Mouse (Mus musculus) neural tube, embryonic 14.5 days (tissue): ENCODE data around the gene Wscd1. TPM values are rescaled to one million over a fixed set of nuclear protein-coding genes. Genes with fewer than 3 reads are reported as not detected.
"Not testable (repeated sequence)": the region's sequence is repeated elsewhere in the genome, so short reads cannot be mapped to it uniquely, and the experiment has no call there.

ENCODE experiments used
- ATAC-seq: fragments of 200-750 bp; cut with Nextera tagmentation; 2 replicates; pipeline ENCODE4 v1.8.0; 2017; ENCODE audit warnings: low read depth, mild to moderate bottlenecking, moderate TSS enrichment, moderate library complexity
- H3K27ac ChIP-seq: fragments of 300-500 bp; sonication (generic); 2 replicates; pipeline ENCODE4 v1.5.1; 2014; ENCODE audit warnings: low read depth, mild to moderate bottlenecking, control low read depth, low read length, moderate library complexity, mixed read lengths
- H3K27me3 ChIP-seq: fragments of 300-500 bp; sonication (generic); 2 replicates; pipeline ENCODE4 v1.6.1; 2014; ENCODE audit warnings: low read length; ENCODE audit not compliant: control insufficient read depth, insufficient read depth
- H3K36me3 ChIP-seq: fragments of 300-500 bp; sonication (generic); 2 replicates; pipeline ENCODE4 v1.6.1; 2014; ENCODE audit warnings: low read length, mixed read lengths; ENCODE audit not compliant: control insufficient read depth, insufficient read depth
- H3K4me1 ChIP-seq: fragments of 300-500 bp; sonication (generic); 2 replicates; pipeline ENCODE4 v1.6.1; 2014; ENCODE audit warnings: low read length; ENCODE audit not compliant: control insufficient read depth, insufficient read depth
- H3K4me2 ChIP-seq: fragments of 300-500 bp; sonication (generic); 2 replicates; pipeline ENCODE4 v1.6.1; 2014; ENCODE audit warnings: mild to moderate bottlenecking, low read depth, low read length, control low read depth
- H3K4me3 ChIP-seq: fragments of 300-500 bp; sonication (generic); 2 replicates; pipeline ENCODE4 v1.5.1; 2014; ENCODE audit warnings: low read depth, low read length, control low read depth, mixed read lengths
- H3K9ac ChIP-seq: fragments of 300-500 bp; sonication (generic); replicated peaks from 2 replicates; pipeline ENCODE4 v1.6.1; 2014; ENCODE audit warnings: low read depth, mild to moderate bottlenecking, control low read depth, low read length, mixed read lengths
- H3K9me3 ChIP-seq: fragments of 300-500 bp; sonication (generic); 2 replicates; pipeline ENCODE4 v1.6.1; 2016; ENCODE audit warnings: low read length; ENCODE audit not compliant: control insufficient read depth
- WGBS: fragments of 180-500 bp; shearing (Covaris S2); extraction: QIAGEN DNeasy Blood & Tissue Kit; methylation state at CpG from one replicate; pipeline ENCODE4 v1.1.7; 2014; 5-methylcytosine and 5-hydroxymethylcytosine counted together
- polyA plus RNA-seq: library from polyadenylated mRNA; unstranded; fragments of >200 nt; fragmentation: Nextera tagmentation; extraction: Ambion mirVana; gene quantifications from 2 replicates; pipeline ENCODE4 v1.2.1, GENCODE M21; 2014

The Wscd1 gene
- polyA plus RNA-seq, 1 experiment from 2014 or later: 44.1 TPM

- H3K4me3 ChIP-seq: no peak overlapping the region
- no peaks in the 10 kb centered on the region for H3K27me3 ChIP-seq
- H3K9me3 ChIP-seq: no peaks in the 10 kb centered on the region
- 55% methylated on average over 10 of the region's 10 CpGs for WGBS
- H3K27ac ChIP-seq: no peak overlapping the region
- H3K4me2 ChIP-seq: no peak overlapping the region
- no peaks in the 10 kb centered on the region for H3K36me3 ChIP-seq
- ATAC-seq: no peak
- no peaks in the 10 kb centered on the region for H3K4me1 ChIP-seq
- no peak overlapping the region for H3K9ac ChIP-seq
Measured at GRCm38 (mm10) chr11:71820847-71821246, 71.1 kb downstream of the Wscd1 start.

- not testable (repeated sequence) for H3K4me2 ChIP-seq, ATAC-seq, H3K4me3 ChIP-seq, H3K9me3 ChIP-seq, H3K9ac ChIP-seq, H3K27ac ChIP-seq, H3K36me3 ChIP-seq, H3K4me1 ChIP-seq, H3K27me3 ChIP-seq
- WGBS: 87% methylated on average over 6 of the region's 6 CpGs
Measured at GRCm38 (mm10) chr11:71821526-71821925, 71.8 kb downstream of the Wscd1 start.

- Histone ChIP-seq H3K9ac (no peak overlapping the region), H3K9me3 (no peaks in the 10 kb centered on the region), H3K4me1 (no peaks in the 10 kb centered on the region), H3K27ac (no peak overlapping the region), H3K36me3 (no peaks in the 10 kb centered on the region), H3K27me3 (no peaks in the 10 kb centered on the region), H3K4me3 (no peak overlapping the region), H3K4me2 (no peak overlapping the region)
- ATAC-seq: no peak
- WGBS: 78% methylated on average over 5 of the region's 5 CpGs
Measured at GRCm38 (mm10) chr11:71822031-71822430, 72.3 kb downstream of the Wscd1 start.

GRCm38 (mm10) chr11:71824971-71825370 is 75.3 kb downstream of the Wscd1 start:
- Histone ChIP-seq H3K27ac (no peak overlapping the region), H3K4me2 (no peak overlapping the region), H3K4me1 (no peaks in the 10 kb centered on the region), H3K4me3 (no peak overlapping the region), H3K27me3 (no peaks in the 10 kb centered on the region), H3K9me3 (no peaks in the 10 kb centered on the region), H3K9ac (no peak overlapping the region), H3K36me3 (no peaks in the 10 kb centered on the region)
- 28% methylated on average over 4 of the region's 4 CpGs for WGBS
- no peak for ATAC-seq
